Mouse (Mus musculus) left cerebral cortex, postnatal 25 days (tissue): ENCODE measurements at regions not wholly inside any gene's neighbourhood (a gene's known extent, or its start where the extent isn't known, plus 50 kb on each side); places are given as distances from the start of the nearest gene placed in this dataset.
A peak's percentile ranks its signal among the peaks of the same experiment; 100 is the strongest.

Source experiments
- DNase-seq, 2 experiments: peaks; one replicate each; pipeline ENCODE4 v3.0.0; 2022; ENCODE audit warnings: low spot score in 2 of 2, mixed read lengths in 1 of 2
- intact Hi-C: fragments of 180-260 bp; cut with DNase I; formaldehyde crosslinking; loops from one replicate; pipeline ENCODE4 v1.15.1; 2025

GRCm38 (mm10) chr6:50948061-50948460, 293.8 kb upstream of the Npvf start:
- DNase-seq: no peak
- intact Hi-C loops: no loop called here

GRCm38 (mm10) chr6:50949361-50949760, 295.1 kb upstream of the Npvf start:
- DNase-seq: no peak
- intact Hi-C loops: no loop called here

GRCm38 (mm10) chr6:50949883-50950583, 295.8 kb upstream of the Npvf start:
- intact Hi-C loops: no loop called here
- no peak for DNase-seq

GRCm38 (mm10) chr6:50957328-50957900, 303.2 kb upstream of the Npvf start:
- intact Hi-C loops: no loop called here
- DNase-seq: no peak

GRCm38 (mm10) chr6:50960341-50960740, 306.1 kb upstream of the Npvf start:
- DNase-seq: no peak
- intact Hi-C loops: no loop called here

- no peak for DNase-seq
- intact Hi-C loops: no loop called here
Measured at GRCm38 (mm10) chr6:50961592-50961991, 307.4 kb upstream of the Npvf start.

GRCm38 (mm10) chr6:50968546-50968945, 314.3 kb upstream of the Npvf start:
- DNase-seq: no peak
- intact Hi-C loops: no loop called here

GRCm38 (mm10) chr6:50969341-50969740, 315.1 kb upstream of the Npvf start:
- no peak for DNase-seq
- intact Hi-C loops: no loop called here

- intact Hi-C loops: no loop called here
- no peak for DNase-seq
Measured at GRCm38 (mm10) chr6:50969997-50970396, 315.8 kb upstream of the Npvf start.

GRCm38 (mm10) chr6:50970770-50971169, 316.5 kb upstream of the Npvf start:
- DNase-seq: no peak
- intact Hi-C loops: no loop called here

- intact Hi-C loops: no loop called here
- DNase-seq: no peak
Measured at GRCm38 (mm10) chr6:50972268-50972667, 318.0 kb upstream of the Npvf start.

GRCm38 (mm10) chr6:50973231-50973654, 319.0 kb upstream of the Npvf start:
- intact Hi-C loops: no loop called here

GRCm38 (mm10) chr6:50973815-50974214, 319.6 kb upstream of the Npvf start:
- intact Hi-C loops: no loop called here
- DNase-seq: no peak

More at GRCm38 (mm10) chr6:50973231-50973654, 319.0 kb upstream of the Npvf start:
- DNase-seq: no peak

GRCm38 (mm10) chr6:50974961-50975360, 320.7 kb upstream of the Npvf start:
- intact Hi-C loops: no loop called here
- no peak for DNase-seq

GRCm38 (mm10) chr6:50976973-50977372, 322.7 kb upstream of the Npvf start:
- DNase-seq: peak in 1 of 2 experiments; percentile 62
- intact Hi-C loops: no loop called here

- intact Hi-C loops: no loop called here
- no peak for DNase-seq
Measured at GRCm38 (mm10) chr6:50977381-50977780, 323.1 kb upstream of the Npvf start.

- no peak for DNase-seq
- intact Hi-C loops: no loop called here
Measured at GRCm38 (mm10) chr6:50978016-50978415, 323.8 kb upstream of the Npvf start.

GRCm38 (mm10) chr6:50978571-50978970, 324.3 kb upstream of the Npvf start:
- DNase-seq: no peak
- intact Hi-C loops: no loop called here

GRCm38 (mm10) chr6:50979764-50980163, 325.5 kb upstream of the Npvf start:
- peak in 1 of 2 experiments; percentile 55 for DNase-seq
- intact Hi-C loops: no loop called here

- peak in 1 of 2 experiments; percentile 62 for DNase-seq
Measured at GRCm38 (mm10) chr6:50980311-50980710, 326.1 kb upstream of the Npvf start.

GRCm38 (mm10) chr6:50981702-50982309, 327.6 kb upstream of the Npvf start:
- intact Hi-C loops: no loop called here
- no peak for DNase-seq

More at GRCm38 (mm10) chr6:50980311-50980710, 326.1 kb upstream of the Npvf start:
- intact Hi-C loops: no loop called here
